Mouse (Mus musculus): ENCODE measurements around the gene Gab2. TPM values are rescaled to one million over a fixed set of nuclear protein-coding genes. Genes with fewer than 3 reads are reported as not detected.

The Gab2 gene
- total RNA-seq, 1 experiment from 2014 or later = 18.3 TPM

DNA sequence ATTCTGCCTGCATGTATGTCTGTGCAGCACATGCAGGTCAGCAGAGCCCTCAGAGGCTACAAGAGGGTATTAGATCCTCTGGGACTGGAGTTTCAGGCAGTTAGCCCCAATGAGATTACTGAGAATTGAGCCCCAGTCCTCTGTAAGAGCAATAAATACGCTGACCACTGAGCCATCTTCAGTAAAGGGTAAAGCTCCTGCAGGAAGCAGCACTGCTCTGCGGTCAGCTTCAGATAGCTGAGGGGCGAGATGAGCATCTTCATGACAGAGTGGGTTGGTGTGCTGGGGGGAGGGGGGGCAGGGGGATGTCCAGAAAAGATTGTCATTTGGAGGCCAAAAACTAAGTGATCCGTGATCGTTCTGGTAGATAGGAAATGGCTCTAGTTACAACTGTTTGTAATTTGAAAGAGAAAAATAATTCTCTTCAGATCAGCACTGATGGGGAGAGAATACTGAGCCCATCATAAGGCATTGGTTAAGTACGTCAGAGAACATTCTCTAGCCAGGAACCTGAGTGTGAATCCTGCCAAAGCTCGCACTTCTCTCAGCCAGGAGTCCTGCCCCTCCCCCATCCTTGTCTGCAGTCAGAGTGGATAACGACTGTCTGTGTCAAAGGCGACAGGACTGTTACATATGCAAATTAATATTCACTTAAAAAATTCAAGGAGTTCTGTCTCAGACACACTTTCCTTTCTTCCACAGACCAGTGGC, 264.9 kb downstream of the Gab2 start:
- ATAC-seq (replicated peaks in 1 of 2; ENCODE audit: insufficient read depth in 1 of 2, low FRiP score in 2 of 2, low TSS enrichment in 1 of 2, low read depth in 1 of 2, poor library complexity in 2 of 2, severe bottlenecking in 2 of 2) = no peak

DNA sequence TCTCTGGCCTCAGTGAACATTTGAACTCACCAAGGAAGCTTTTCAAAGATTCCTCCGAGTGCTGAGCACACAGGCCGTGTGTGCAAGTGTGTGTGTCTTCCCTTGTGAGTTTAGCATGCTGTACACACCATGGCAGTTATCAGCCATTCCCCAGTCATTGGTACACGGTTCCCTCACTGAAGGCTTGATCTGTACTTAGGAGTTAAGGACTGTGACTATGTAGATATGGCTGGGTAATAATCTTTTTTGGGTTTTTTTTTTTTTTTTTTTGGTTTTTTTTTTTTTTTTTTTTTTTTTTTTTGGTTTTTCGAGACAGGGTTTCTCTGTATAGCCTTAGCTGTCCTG, 265.4 kb downstream of the Gab2 start:
- ATAC-seq (replicated peaks in 1 of 2; ENCODE audit: insufficient read depth in 1 of 2, low FRiP score in 2 of 2, low TSS enrichment in 1 of 2, low read depth in 1 of 2, poor library complexity in 2 of 2, severe bottlenecking in 2 of 2) = no peak

DNA sequence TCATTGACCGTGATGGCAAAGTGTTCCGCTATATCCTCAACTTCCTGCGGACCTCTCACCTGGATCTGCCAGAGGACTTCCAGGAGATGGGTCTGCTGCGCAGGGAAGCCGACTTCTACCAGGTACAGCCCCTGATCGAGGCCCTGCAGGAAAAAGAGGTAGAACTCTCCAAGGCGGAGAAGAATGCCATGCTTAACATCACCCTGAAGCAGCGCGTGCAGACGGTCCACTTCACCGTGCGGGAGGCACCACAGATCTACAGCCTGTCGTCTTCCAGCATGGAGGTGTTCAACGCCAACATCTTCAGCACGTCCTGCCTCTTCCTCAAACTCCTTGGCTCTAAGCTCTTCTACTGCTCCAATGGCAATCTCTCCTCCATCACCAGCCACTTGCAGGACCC, 266.1 kb downstream of the Gab2 start:
- ATAC-seq (replicated peaks in 1 of 2; ENCODE audit: insufficient read depth in 1 of 2, low FRiP score in 2 of 2, low TSS enrichment in 1 of 2, low read depth in 1 of 2, poor library complexity in 2 of 2, severe bottlenecking in 2 of 2) = no peak

DNA sequence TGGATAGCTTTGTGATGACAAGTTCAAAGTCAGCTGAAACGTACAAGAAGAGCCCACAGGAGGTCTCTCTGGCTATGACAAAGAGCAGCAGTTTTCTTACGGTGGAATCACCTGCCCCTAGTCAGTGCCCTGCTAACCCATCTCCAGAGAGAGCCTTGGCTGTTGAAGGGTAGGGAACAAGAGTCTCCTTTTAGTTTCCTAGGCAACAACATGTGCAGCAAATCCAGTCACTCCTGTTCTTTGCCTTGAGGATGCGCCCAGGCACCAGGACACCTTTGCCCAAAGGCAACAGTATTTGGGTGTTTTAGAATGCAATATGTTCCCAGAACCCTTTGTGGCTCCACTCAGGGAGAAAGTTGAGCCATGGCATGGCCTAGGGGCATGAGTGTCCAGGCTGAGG, 266.9 kb downstream of the Gab2 start:
- ATAC-seq (replicated peaks in 1 of 2; ENCODE audit: insufficient read depth in 1 of 2, low FRiP score in 2 of 2, low TSS enrichment in 1 of 2, low read depth in 1 of 2, poor library complexity in 2 of 2, severe bottlenecking in 2 of 2) = no peak

DNA sequence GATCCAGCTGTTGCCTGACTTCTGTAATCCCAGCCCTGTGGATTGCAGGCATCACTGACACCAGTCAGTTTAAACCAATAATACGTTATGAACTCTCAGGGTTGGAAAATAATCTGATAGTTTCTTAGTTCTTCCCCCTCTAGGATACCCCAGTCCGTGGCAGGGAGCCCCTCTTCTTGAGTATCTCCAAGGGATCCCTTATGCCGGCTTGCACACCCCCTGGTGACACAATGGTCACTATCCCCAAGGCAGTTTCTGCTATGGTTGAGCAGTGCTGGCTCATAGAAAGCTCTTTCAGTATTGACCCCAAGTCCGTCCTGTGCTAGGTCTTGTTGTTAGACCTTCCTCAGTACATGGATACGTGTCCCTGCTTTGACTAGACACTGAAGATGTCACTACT, 267.4 kb downstream of the Gab2 start:
- no peak for ATAC-seq (replicated peaks in 1 of 2; ENCODE audit: insufficient read depth in 1 of 2, low FRiP score in 2 of 2, low TSS enrichment in 1 of 2, low read depth in 1 of 2, poor library complexity in 2 of 2, severe bottlenecking in 2 of 2)

DNA sequence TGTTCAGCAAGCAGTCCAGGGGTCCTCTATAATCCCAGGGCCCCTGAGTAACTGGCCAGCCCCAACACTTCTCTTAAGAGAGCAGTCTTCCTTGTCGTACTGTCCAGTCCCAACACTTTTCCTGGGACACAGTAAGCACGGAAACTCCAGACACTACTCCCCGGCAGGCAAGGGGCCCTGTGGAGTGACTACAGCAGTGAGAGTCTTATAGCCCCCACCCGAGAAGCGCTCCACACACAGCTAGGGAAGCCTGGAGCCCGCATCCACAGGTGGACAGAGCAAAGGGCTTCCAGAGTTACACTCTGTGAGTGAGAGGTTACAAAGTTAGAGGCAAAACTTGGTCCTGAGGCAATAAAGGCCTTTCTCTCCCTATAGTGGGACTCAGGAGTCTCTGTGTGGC, 268.1 kb downstream of the Gab2 start:
- ATAC-seq (replicated peaks in 1 of 2; ENCODE audit: insufficient read depth in 1 of 2, low FRiP score in 2 of 2, low TSS enrichment in 1 of 2, low read depth in 1 of 2, poor library complexity in 2 of 2, severe bottlenecking in 2 of 2) = no peak

DNA sequence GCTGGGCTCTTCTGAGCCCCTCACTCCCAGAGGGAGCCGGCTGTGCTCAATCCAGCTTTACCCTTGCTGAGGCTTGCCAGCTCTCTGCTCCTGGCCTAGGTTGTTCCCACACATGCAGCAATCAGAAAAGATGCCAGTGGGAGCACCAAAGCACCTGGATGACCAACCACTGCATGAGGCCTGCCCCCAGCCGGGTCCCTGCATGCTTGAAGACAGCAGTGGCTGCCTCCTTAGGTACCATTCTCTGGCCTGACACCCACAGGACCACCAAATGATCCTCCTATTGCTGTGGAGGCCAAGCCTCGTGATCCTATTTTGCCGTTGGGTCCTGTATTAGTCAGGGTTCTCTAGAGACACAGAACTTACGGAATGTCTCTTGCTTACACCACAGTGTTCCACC, 269.5 kb downstream of the Gab2 start:
- ATAC-seq (replicated peaks in 1 of 2; ENCODE audit: insufficient read depth in 1 of 2, low FRiP score in 2 of 2, low TSS enrichment in 1 of 2, low read depth in 1 of 2, poor library complexity in 2 of 2, severe bottlenecking in 2 of 2) = no peak

DNA sequence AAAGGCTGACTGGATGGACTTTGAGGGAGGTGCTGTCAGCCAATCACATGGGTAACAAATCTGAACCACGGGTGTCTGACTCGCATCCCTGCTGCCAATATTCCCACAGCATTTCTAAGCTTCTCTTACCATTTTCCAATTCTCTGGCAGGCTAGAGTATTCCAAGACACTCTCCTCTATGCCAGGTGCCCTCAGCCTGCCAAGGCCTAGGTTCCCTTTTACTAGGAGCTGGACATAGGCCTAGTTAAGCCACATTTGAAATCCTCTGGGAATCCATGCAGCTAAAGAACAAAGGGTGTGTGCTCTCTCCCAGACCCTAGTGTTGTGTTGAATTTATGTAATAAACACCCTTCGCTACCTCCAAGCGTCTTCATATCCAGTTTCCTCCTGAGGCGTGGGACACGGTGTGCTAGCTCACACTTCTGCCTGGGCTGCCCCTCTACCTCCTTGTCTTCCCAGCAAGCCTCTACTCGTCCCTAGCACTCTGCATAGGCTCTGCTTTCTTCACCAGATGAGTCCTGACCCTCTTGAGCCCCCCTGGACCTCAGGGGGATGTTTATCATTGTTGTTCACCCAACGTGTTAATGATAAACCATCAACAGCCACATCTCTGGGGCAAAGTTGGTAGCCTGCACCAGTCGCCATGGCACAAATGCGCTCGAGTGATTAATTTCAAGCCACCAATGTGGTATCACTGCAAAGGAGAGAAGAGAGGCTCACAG, 270.6 kb downstream of the Gab2 start:
- no peak for ATAC-seq (replicated peaks in 1 of 2; ENCODE audit: insufficient read depth in 1 of 2, low FRiP score in 2 of 2, low TSS enrichment in 1 of 2, low read depth in 1 of 2, poor library complexity in 2 of 2, severe bottlenecking in 2 of 2)

DNA sequence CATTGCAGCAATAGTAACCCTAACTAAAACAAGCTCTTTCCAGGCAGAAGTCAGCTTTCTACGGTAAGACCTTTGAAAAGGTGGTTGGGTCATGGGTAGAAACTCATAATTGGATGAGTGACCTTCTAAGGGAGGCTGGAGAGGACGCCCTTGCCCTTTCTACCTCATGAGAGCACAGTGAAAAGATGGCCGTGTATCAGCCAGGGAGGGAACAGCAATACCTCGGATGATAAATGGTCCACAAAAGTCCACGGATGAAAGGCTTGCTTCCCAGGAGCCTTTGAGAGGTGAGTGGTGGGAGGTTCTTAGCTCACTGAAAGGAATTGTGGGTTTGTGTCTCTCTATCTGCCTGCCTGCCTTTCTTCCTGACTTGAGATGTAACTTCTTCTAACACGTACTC, 272.0 kb downstream of the Gab2 start:
- no peak for ATAC-seq (replicated peaks in 1 of 2; ENCODE audit: insufficient read depth in 1 of 2, low FRiP score in 2 of 2, low TSS enrichment in 1 of 2, low read depth in 1 of 2, poor library complexity in 2 of 2, severe bottlenecking in 2 of 2)

DNA sequence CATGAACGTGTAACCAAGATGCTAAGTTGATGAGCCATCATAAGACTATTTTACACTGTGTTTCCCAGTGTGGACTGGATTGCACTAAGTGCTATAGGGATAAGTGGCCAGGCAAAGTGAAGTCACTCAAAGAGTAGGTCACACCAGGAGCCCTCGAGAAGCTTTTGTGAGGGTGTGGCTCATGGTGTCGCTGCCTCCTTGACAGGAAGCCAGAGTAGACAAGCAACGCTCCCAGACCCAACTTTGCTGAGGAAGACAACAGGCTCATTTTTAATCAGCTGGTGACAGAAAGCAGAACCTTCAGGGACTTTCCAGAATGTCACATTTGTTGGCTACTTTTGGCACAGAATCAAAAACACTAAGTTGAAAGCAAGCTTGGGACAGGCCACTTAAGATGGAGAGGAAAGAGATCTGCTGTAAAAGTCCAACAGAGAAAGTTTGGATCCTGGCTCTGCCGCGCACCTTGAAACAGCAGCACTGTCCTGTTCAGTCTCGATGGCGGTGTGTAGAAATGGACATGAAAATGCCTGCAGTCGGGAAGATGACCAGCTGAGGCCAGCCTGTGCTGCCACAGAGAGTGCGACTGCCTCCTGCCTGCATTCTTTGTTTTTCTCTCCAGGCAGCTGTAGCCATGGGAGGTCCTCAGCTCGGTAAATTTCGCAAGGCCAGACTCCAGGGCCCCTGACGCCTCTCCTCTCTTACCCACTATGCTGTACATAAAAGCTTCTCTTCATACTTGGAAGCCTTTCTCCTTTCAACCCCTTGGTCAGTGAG, 273.9 kb downstream of the Gab2 start:
- peak; percentile 62 to 67 for ATAC-seq (replicated peaks in 1 of 2; ENCODE audit: insufficient read depth in 1 of 2, low FRiP score in 2 of 2, low TSS enrichment in 1 of 2, low read depth in 1 of 2, poor library complexity in 2 of 2, severe bottlenecking in 2 of 2)

DNA sequence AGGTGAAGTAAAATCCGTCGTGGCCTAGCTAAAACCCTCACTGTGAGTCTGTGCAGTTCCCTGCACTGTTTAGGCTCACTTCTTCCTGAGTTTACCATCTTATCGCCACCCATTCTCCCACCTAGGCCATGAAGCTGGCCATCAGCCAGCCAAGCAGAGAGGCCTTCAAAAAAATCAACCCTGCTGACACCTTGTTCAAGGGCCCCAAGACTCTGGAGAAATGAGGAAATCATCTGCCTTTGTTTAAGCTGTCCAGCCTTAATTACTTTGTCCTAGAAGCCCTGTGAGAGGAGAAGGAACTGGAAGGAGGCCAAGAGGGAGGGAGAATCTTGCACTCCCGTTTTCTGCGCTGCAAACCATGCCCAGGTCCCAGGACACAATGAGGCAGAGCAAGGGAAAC, 274.9 kb downstream of the Gab2 start:
- 0 out of 4 replicates have a peak, but pooled peaks of 1 of the 2 experiments have one; percentile 24 for ATAC-seq (replicated peaks in 1 of 2; ENCODE audit: insufficient read depth in 1 of 2, low FRiP score in 2 of 2, low TSS enrichment in 1 of 2, low read depth in 1 of 2, poor library complexity in 2 of 2, severe bottlenecking in 2 of 2)

DNA sequence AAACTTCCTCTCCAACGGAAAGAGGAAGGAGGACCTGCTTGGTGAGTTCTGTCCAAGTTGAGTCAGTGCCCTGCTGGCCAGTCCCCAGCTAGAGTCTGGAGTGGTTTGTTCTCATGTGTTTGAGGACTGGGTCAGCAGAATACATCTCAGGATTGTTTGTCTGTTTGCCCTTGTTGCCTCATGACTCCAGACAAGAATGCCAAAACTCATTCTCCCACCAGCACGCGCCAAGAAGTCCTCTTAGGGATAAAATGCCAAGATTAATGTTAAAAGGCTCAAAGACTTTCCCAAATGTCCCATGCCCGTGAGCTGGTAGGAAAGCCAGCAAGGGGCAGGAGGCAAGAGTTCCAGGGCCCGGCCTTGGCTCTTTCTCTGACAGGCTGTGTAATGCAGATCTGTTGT, 275.5 kb downstream of the Gab2 start:
- no peak for ATAC-seq (replicated peaks in 1 of 2; ENCODE audit: insufficient read depth in 1 of 2, low FRiP score in 2 of 2, low TSS enrichment in 1 of 2, low read depth in 1 of 2, poor library complexity in 2 of 2, severe bottlenecking in 2 of 2)

DNA sequence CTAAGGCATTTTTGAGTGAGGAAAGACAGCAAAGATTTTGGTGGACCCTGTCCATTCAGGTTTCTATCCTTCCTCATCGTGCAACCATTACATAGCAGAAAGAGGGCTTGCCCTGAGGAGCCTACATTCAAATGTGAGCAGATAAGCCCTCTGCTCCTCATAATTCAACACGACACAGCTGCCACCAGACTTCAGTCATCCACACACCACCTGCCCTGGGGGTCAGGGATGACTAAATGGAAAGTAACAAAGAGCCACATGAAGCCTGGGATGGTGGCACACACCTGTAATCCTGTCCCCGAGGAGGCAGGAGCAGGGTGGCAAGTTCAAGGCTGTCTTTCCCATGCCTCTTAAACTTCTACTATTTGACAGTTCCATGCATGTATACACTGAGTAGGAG, 276.5 kb downstream of the Gab2 start:
- no peak for ATAC-seq (replicated peaks in 1 of 2; ENCODE audit: insufficient read depth in 1 of 2, low FRiP score in 2 of 2, low TSS enrichment in 1 of 2, low read depth in 1 of 2, poor library complexity in 2 of 2, severe bottlenecking in 2 of 2)

DNA sequence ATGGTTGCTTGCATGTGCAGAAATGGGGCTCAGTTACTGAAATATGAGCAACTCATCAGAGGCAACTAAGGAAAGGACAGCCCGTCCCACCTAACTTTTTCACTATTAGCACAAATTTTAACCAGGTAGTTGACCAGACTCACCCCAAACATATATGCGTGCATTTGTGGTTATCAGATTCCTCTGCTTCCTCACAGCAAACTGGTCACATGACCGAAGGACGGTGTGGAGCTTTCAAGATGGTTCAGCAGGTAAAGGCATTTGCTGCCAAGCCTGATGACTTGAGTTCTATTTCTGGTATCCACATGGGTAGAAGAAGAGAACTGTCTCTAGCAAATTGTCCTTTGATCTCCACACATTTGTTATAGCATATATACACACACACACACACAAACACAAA, 277.0 kb downstream of the Gab2 start:
- no peak for ATAC-seq (replicated peaks in 1 of 2; ENCODE audit: insufficient read depth in 1 of 2, low FRiP score in 2 of 2, low TSS enrichment in 1 of 2, low read depth in 1 of 2, poor library complexity in 2 of 2, severe bottlenecking in 2 of 2)

Other genes starting within 250 kb of the Gab2 start
- 14.6 and 14.9 TPM in 2 replicates for gene Nars2, start 130.1 kb upstream of the Gab2 start, total RNA-seq (2017)